Mouse (Mus musculus) brown adipose tissue, adult 24 weeks (tissue): ENCODE data around the gene Ankrd28. TPM values are rescaled to one million over a fixed set of nuclear protein-coding genes. Genes with fewer than 3 reads are reported as not detected.
"Not testable (repeated sequence)": the region's sequence is repeated elsewhere in the genome, so short reads cannot be mapped to it uniquely, and the experiment has no call there.

Source experiments
- H3K27ac ChIP-seq: fragments of 200-500 bp; replicated peaks from 2 replicates; pipeline ENCODE4 v1.5.1; 2012; ENCODE audit warnings: low read depth, mild to moderate bottlenecking, low read length
- H3K4me1 ChIP-seq: fragments of 200-500 bp; 2 replicates; pipeline ENCODE4 v1.6.1; 2012; ENCODE audit warnings: low read length, mixed read lengths; ENCODE audit not compliant: control insufficient read depth, insufficient read depth, insufficient read length
- H3K4me3 ChIP-seq: fragments of 200-500 bp; 2 replicates; pipeline ENCODE4 v1.5.1; 2012; ENCODE audit warnings: low read depth, mild to moderate bottlenecking, low read length, moderate library complexity; ENCODE audit not compliant: insufficient read depth
- polyA plus RNA-seq: library from polyadenylated mRNA; stranded (reverse); fragments of >200 nt; gene quantifications from 2 replicates; pipeline ENCODE4 v1.2.4, GENCODE M21; 2012; ENCODE audit not compliant: missing spikeins, insufficient read depth, insufficient read length

Gene Ankrd28
- polyA plus RNA-seq: 12.1 and 17.8 TPM in 2 replicates

DNA sequence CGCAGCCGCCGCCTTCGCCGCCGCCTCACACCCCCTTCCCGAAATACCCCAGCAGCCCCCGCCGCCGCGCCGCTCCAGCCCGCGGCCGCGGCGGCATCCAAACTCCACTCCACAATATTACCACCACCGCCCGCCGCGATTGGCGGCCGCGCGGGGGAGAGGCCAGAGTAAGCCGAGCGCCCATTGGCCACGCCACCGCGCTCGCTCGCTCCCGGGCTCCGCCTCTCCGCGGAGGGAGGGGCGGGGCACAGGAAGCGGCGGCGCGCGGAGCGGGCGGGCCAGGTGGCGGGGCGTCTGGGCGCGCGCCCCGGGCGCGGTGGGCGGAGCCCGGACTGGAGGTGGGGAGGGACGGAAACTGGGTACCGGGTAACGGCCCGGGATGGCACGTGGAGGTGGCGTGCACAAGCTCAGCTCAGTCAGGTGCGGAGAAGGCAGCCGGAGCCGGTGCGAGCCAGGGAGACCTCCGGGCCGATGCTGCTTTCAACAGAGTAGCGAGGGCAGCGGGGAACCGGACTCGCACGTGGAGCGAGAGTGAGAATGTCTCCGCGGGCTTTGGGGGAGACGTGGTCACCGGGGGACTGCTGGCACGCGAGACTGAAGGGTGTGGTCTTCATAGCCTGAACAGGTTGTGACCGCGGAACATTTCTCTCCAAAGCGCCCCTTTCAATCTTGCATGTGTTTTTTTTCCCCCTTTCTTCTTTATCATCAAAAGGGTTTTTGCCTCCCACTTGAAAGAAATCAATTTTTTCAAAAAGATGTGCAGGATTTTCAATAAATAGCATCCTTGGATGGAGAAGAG, at the start of gene Ankrd28:
Ankrd28 (minus strand) TSS at position 81 of the 799 bp plus-strand sequence.
- peak within 1 kb of the TSS; percentile 86 for H3K4me3 ChIP-seq
- no peaks in the 10 kb centered on the region; the same call in 1 of the 2 replicates for H3K4me1 ChIP-seq
- peak within 1 kb of the TSS; percentile 62 for H3K27ac ChIP-seq

DNA sequence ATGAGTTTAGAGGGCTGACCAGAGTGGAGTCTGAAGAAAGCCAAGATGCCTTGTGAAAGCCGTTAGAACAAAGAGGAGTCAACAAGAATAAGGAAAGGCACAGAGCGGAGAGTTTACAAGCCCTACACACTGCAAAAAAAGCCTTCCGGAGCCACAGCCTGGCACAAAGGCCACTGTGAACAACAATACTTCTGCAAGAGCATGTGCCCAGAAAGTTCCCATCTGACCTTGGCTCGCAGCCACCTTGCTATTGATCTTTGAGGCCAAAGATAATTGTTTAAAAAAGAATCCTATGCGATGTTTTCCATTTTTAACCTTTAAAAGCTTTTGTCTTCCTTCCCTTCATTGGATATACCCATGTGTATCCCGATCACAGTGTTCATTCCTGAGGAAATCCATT, 49.0 kb upstream of the Ankrd28 start:
- Histone ChIP-seq H3K4me1 (peaks cover 10% of the 10 kb centered on the region; the same call in 1 of the 2 replicates), H3K4me3 (no peak overlapping the region), H3K27ac (no peak overlapping the region)

DNA sequence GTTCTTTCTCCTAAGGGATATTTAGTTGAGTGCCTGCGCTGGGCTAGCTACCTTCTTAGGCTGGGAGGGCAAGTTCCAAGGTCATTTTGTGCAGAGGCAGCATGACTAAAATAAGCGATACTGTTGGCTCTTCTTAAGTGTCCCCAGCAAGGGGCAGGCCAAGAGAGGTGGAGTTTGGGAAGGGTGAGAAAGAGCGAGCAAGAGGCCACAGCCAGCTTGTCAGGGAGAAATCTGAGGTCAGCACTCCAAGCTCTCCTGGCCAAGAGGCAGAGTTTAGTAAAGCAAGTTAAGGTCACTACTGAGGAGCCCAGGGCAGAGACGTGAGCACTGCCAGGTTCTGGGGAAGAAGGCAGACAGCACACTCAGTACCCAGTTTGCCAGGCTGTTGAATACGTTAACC, 41.7 kb upstream of the Ankrd28 start:
- peak overlapping the region; percentile 73 for H3K27ac ChIP-seq
- H3K4me3 ChIP-seq: no peak overlapping the region
- H3K4me1 ChIP-seq: no peaks in the 10 kb centered on the region

DNA sequence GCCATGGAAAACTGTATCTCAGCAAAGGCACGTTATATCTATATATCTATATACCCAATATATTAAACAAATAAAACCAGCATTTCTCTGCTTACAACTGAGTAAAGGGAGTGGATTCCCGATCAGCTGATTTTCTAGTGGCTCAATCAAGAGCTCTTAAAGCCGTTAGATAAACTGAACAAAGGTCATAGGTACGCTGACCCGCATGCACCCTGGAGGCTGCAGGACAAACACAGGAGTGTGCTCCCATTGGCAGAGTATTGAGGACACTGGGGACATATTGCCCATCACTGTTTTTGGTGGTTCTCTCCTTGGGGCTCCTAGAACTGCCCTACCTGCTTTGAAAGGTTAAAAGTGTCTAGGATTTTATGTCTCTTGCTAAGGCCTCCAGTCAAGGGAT, 40.0 kb upstream of the Ankrd28 start:
- H3K4me1 ChIP-seq: no peaks in the 10 kb centered on the region
- H3K4me3 ChIP-seq: no peak overlapping the region
- H3K27ac ChIP-seq: no peak overlapping the region

DNA sequence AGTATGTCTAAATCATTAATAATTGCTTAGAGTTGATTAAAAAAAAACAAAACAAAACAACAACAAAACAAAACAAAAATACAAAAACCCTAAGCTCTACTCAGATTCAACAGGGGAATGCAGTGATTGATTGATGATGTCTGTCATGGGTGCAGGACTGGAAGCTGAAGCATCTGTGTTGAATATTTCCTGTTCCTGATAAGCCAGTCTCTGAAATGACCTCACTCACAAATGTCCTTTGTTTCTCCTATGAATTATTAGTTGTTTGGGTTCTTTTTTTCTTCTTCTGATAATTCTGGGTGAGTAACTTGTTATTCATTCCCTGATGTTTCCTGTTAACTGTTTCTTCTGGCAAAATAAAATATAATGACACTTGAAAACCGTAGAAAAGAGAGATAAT, 38.1 kb upstream of the Ankrd28 start:
- Histone ChIP-seq H3K27ac (no peak overlapping the region), H3K4me1 (no peaks in the 10 kb centered on the region), H3K4me3 (no peak overlapping the region)

DNA sequence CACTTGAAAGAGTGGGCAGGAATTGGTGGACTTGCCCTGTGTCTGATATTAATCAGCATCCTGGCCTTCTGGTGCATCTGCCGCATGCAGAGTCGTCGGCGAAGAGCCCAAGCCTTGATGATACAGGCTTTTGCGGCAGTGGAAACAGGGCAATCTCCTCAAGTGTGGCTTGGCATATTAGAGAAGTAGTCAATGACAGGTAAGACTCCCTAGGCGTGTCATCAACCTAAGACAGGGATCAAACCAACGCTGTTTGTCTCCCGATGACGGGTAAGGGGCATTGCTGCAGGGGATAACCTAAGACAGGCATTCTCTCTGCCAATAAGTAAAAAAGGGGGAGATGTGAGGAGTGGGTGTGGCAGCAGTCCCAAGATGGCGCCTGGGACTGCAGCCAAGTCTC, 35.9 kb upstream of the Ankrd28 start:
- not testable (repeated sequence) for H3K27ac ChIP-seq, H3K4me1 ChIP-seq, H3K4me3 ChIP-seq

DNA sequence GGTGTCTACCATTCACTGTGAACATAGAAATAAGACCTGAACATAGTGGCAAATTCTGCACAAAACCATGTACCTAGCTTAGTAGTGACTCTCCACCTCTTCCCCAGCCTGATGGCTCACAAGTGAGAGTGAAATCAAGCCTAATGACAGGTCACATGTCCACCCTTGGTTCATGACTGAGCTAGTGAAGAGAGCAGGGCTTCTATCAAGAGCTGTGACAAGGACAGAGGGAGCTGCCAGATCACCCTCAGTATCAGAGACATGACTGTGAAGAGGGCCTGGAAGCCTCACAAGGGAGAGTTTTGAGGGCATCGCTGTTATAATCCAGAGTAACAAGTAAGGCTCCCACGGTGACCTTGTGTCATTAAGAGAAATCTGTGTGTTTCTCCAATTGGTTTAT, 28.2 kb upstream of the Ankrd28 start:
- Histone ChIP-seq H3K4me3 (no peak overlapping the region), H3K4me1 (no peaks in the 10 kb centered on the region), H3K27ac (no peak overlapping the region)

DNA sequence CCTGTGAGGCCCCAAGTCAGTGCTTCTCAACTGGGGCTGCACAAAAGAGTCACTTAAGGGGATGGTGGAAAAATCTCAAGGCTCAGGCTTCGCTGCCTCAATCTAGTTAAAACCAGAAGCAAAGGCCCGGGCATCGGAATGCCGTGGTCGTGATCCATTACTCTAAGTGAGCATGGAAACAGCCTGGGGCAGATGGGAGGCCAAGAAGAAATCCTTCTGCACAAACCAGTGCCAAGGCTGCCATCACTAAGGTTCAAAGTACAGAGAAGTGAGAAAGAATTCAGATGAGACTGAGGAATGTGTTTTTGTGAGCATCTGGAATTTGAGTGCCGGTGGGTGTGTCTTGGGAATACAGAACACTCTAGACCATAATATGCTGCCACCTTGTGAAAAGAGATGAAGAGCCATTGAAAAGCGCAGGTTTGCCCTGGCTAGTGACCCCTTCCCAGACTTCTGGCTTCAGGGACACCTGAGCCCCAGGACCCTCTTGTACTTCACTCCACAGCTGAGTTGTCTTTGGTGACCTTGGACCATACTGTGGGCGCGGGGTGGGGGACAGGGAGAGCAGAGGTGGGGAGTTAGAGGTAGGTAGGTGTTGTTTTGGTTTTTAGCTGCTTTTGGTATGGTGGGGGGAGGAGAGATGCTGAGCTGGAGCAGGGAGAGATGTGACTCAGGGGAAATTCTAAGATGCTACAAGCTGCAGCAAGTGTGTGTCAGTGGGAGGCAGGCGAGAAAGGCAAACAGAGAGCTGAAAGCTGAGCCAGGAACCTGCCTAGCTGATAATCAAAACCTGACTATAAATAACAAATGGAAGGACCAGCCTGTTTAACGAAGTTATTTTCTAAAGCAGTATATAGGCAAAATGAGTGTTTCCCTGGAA, 26.9 kb upstream of the Ankrd28 start:
- no peak overlapping the region for H3K4me3 ChIP-seq
- no peak overlapping the region for H3K27ac ChIP-seq

DNA sequence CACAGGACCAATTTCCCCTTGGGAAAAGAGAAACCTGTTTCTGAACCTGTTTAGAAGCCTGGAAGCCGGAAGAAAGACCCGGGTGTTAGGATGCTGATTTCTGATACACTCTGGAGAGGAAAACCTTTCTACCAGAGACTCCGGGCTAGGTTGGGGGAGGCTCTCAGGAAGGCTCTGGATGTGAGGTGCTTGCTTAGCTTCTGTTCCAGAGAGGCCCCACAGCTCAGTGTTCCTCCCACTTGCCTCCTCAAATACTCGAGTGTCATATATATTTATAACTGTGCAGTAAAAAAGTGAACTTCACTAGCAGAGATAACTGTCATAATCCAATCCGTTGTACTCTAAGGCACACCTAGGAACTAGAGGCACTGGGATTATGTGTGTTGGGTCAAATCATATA, 25.6 kb upstream of the Ankrd28 start:
- Histone ChIP-seq H3K4me1 (no peaks in the 10 kb centered on the region), H3K27ac (no peak overlapping the region)

More for the DNA sequence above, 26.9 kb upstream of the Ankrd28 start:
- H3K4me1 ChIP-seq: no peaks in the 10 kb centered on the region

DNA sequence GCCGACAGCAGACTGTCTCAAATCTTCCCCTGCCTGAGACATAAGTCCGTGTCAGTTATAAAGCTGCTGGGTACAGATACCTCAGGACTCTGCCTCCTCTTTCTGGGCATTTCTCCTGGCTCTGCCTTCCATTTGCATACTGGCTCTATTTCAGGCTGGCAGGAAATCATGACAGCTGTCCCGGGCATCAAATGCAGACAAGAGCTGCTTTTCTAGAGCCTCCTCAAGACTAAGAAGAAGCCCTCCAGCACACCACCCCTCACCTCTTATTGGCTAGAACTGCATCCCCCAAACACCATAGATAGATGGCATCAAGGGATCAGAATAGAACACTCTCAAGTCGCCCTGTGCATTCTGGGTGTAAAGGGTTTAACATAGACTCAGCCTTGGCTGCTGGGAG, 24.2 kb upstream of the Ankrd28 start:
- H3K27ac ChIP-seq: no peak overlapping the region
- no peaks in the 10 kb centered on the region for H3K4me1 ChIP-seq
- no peak overlapping the region for H3K4me3 ChIP-seq

More for the DNA sequence above, 25.6 kb upstream of the Ankrd28 start:
- no peak overlapping the region for H3K4me3 ChIP-seq

DNA sequence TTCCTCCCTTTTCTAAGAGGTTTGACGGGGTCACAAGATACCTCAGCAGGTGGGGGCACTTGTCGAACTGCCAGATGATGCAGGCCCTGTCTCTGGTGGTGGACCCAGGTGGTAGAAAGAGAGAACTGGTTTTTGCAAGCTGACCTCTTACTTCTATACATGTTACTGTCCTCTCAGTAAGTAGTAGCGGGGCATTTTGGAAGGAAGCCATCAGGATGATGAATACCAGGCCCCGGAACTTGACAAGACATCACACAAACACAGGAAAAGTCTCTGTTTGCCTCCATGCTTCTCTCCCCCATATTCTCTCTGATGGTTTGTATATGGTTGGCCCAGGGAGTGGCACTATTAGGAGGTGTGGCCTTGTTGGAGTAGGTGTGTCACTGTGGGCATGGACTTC, 13.1 kb upstream of the Ankrd28 start:
- Histone ChIP-seq H3K27ac (no peak overlapping the region), H3K4me3 (no peak overlapping the region), H3K4me1 (0 out of 2 replicates have a peak, but pooled peaks cover 4% of the 10 kb centered on the region)

DNA sequence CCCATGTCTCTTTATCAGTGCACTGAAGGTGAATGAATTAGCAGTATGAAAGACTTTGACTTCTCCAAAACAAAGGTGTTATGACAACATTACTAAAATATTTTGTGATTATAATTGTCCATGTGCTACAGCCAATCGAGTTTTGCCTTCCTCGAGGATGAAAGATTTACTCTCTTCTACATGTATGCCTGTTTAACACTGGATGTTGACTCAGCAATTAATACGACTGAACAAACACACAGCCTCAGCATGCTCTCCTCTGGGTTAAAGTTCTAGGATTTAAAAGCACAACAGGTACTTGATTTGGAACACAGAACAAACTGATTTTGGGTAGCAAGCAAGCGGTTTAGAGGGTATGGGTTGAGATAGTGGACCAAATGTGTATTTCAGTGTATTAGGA, 1.6 kb upstream of the Ankrd28 start:
- no peak overlapping the region for H3K4me3 ChIP-seq
- H3K27ac ChIP-seq: no peak overlapping the region
- no peaks in the 10 kb centered on the region; the same call in 1 of the 2 replicates for H3K4me1 ChIP-seq

DNA sequence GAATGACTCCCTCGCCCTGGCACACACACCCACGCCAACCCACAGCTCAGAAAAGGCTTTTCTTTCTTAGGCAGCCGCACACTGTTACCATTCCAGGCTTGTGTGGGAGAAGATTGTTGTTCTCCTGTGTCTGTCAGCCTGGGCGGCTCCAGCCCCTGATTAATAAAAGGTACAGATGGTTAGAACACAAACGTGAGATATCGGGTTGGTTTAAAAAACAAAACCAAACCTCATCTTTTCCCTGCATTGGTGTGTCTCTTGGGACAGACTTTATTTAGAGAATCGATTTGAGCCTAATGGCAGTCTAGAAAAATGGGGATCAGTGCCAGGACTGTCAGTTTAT, 890 bp upstream of the Ankrd28 start:
- H3K4me1 ChIP-seq: no peaks in the 10 kb centered on the region; the same call in 1 of the 2 replicates
- H3K4me3 ChIP-seq: peak overlapping the region; percentile 86
- H3K27ac ChIP-seq: no peak overlapping the region; the same call in 1 of the 2 replicates

DNA sequence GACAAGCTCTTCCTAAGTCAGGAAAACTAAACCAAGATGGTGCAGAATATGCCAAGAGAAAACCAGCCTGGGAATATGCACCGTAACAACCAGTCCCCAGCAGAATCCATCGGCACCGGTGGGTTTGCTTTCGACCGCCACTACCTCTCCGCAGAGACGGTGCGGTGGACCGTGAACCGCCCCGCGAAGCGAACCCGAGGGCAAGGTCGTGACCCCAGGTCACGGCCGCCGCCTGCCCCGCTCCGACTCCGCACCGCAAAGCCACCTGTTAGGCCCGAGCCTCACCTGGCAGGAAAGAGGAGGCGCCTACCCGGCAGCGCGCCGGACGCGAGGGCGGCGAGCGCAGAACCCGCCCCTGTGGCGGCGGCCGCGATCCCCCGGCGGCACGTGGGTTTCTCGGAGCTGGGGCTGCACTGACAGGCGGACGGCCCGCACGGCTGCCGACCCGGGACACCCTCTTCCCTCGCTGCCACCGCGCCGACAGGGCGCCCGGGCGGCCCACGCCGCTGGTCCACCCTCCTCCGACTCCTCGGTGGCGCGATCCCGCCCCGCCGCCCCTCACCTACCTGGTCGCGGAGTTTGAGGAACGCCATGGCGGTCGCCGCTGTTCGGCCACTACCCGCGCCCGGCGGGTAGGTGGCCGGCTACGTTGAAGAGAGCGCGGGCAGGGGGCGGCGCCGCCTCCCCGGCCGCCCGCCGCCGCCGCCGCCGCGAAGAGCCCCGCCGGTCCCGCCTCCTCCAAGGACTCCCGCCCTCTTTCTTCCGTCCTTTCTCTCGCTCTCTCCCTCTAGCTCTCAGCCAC, 489 bp downstream of the Ankrd28 start:
- Histone ChIP-seq H3K4me3 (peak overlapping the region; percentile 86), H3K4me1 (no peaks in the 10 kb centered on the region; the same call in 1 of the 2 replicates), H3K27ac (peak overlapping the region; percentile 62)

DNA sequence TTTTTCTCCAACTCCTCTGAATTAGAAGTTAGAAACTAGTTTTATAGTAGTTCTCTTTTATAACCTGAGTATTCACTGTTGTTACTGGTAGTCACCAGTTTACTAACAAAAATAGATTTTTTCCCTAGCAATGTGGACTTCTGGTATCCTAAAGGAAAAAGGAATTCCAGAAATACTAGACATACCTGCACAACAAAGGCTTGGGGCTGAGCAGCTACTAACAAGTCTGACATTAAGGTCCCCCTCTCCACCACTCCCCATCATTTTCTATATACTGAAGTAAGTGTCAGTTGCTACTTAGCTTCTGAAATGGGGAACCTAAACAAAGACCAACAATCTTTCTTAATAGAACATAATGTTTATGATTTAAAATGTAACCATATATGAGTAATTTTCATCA, 3.2 kb downstream of the Ankrd28 start:
- no peak overlapping the region for H3K4me3 ChIP-seq
- no peak overlapping the region for H3K27ac ChIP-seq
- peaks cover 2% of the 10 kb centered on the region; the same call in 1 of the 2 replicates for H3K4me1 ChIP-seq
